Mouse (Mus musculus) urinary bladder, adult 18-20 months (tissue): ENCODE results near the gene Srsf2.
A peak's percentile ranks its signal among the peaks of the same experiment; 100 is the strongest.
"Not testable (repeated sequence)": the region's sequence is repeated elsewhere in the genome, so short reads cannot be mapped to it uniquely, and the experiment has no call there.

Source experiments
- DNase-seq, 2 experiments: peaks; one replicate each; pipeline ENCODE4 v3.0.0; 2022; ENCODE audit warnings: low spot score in 2 of 2, mixed read lengths in 2 of 2

Srsf2 gene

DNA sequence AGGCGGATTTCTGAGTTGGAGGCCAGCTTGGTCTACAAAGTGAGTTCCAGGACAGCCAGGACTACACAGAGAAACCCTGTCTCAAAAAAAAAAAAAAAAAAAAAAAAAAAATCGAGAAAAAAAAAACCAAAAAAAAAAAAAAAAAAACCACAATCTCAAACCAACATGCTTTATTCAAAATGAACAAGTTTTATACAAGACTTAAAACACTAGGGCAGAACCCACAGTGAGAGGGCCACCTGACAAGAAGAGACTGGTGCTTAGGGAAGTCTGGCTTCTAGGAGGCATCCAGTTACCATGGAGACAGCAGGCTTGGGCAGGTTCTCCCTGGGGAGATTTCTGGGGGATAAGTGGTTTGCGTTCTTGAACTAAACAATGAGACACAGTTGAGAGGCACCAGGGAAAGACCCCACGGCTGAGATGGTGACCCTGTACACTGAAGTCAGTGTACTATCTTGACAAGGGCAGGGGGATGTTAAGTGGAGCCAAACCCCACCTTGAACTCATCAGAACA, 20.7 kb downstream of the Srsf2 start:
- no peak for DNase-seq

GRCm38 (mm10) chr11:116827534-116828165, 25.2 kb downstream of the Srsf2 start, which contains the start of gene Mxra7:
Gene Mxra7 (minus strand): TSS chr11:116828046.
- peak; percentile 73 to 74 for DNase-seq

DNA sequence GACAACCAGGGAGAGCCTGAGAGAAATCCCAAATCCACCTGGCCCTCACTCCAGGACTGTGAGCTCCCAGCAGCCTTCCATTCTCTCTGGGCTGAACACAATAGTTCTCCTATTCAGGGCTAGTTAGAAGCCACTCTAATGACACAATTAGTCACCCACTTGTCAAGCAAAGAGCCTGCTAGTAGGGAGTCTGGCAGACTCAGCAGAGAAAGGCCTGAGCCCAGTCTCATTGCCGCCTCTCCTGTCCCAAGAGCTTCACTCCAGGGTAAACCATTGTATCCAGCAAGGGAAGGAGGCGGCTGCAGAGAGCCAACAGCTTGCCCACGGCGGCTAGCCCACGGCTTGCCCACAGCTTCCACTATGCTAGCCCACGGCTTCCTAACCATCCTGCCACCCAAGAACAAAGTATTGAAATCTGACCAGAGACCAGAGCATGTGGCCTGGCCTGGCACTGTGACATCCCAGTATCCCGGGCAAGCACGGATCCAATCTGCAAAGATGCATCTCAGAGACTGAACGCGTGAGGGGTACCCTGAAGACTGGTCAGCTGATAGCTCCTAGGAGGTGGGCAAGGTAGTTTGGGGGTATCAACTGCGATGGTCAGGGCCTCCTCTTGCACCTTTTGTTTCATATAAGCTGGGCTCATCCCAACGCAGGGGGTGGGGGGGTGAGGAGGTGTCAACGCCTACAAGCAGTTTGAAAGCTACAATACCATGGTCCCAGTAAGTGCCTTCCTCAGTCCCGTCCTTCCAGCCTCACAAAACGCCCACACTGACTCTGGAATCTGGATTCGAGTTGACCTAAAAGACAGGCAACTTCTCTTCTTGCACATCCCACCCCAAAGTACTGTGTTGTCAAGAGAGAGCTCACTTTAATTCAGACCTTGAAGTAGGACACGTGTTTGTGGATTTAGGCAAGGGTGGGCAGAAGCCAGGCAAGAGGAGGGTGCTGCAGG, 26.1 kb downstream of the Srsf2 start:
- DNase-seq: no peak

- DNase-seq: no peak
Observed at GRCm38 (mm10) chr11:116825230-116825629, 27.7 kb downstream of the Srsf2 start.

GRCm38 (mm10) chr11:116823885-116824284, 29.0 kb downstream of the Srsf2 start:
- DNase-seq: not testable (repeated sequence)

DNA sequence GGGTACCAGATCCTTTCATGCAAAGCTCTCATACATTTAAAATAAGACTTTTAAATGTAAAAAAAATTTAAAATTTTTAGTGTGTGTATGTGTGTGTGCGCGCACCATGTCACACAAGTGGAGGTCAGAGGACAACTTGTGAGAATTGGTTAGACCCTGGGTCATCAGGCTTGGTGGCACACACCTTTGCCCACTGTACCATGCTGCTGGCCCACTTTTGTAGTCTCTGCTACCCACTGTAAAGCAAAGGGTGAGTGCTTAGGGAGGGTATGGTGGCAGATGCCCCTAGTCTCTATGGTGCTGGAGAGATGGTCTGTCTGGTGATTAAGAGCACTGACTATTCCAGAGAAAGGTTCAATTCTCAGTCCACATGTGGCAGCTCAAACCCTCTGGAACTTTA, 29.6 kb downstream of the Srsf2 start:
- no peak for DNase-seq

DNA sequence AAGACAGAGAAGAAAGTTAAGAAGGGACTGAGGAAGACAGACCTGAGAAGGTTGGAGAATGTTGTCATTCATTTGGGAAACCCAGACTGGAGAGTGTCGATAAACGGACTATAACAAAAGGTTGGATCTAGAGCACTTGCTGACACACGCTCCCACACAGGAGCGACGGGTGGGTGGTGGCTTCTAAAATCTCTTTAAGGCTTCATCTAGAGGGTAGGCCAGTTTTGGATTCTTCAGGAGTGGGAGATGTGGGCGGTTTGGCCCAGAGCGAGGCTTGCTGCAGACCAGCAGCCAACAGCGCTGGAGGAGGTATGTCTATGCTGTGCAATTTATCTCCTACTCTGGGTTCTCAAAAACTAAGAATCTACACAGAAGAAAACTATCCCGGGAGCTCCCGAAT, 30.3 kb downstream of the Srsf2 start:
- DNase-seq: no peak

DNA sequence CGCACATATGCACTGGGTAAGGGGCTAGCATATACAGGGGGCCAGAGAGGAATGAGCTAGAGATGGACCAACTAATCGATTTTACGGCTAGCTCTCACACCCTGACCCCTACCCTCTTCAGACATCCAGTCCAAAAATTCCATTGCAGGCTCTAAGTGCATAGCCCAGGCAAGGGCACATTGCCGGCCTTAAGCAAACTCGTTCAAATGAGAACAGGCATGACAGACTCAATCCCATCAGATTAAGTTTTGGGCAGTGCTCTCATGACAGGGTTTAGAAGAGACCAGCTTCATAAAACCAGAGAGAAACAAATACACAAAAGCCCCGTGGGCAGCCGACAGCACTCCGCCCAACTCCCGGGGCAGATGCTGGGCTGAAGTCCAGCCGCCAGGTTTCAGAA, 30.7 kb downstream of the Srsf2 start:
- no peak for DNase-seq

- no peak for DNase-seq
Observed at GRCm38 (mm10) chr11:116821057-116821940, 31.6 kb downstream of the Srsf2 start.

GRCm38 (mm10) chr11:116819932-116820593, 32.8 kb downstream of the Srsf2 start:
- no peak for DNase-seq

DNA sequence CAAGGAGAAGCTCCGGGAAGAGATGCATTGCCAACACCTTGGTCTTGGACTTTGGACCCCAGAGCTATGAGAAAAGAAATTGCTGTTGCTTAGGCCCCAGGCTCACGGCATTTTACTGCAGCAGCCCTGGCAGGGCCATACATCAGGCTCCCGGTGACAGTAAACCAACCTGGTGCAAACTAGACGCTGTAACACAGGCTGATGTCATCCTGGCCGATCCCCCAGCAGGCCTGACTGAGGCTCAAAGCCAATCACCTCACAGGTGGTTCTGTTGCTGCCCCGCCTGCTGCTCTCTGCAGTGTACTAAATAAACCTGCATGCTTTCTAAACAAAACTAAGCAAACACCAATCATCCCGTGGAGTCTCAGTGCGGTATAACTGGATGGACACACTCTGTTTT, 34.2 kb downstream of the Srsf2 start:
- no peak for DNase-seq

GRCm38 (mm10) chr11:116817567-116817966, 35.3 kb downstream of the Srsf2 start:
- DNase-seq: no peak

DNA sequence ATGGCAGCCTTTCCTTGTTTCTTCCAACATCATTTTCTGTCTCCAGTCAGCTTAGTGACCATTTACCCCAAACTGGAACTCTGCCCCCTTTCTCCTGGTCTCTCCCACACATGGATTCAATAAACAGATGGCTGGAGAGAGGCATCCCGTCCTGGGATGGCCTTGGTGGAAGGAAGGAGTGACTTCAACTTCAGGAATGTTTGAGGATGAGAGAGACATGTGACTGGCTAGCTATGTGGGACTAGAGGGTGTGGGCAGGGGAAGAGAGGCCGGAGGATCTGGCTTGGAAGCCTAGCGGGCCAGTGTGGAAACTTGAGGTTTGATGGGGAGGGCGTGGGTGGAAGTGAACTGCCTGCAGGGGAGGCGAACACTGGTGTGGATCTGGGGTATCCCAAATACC, 36.1 kb downstream of the Srsf2 start:
- DNase-seq: peak in 1 of 2 experiments; percentile 55

DNA sequence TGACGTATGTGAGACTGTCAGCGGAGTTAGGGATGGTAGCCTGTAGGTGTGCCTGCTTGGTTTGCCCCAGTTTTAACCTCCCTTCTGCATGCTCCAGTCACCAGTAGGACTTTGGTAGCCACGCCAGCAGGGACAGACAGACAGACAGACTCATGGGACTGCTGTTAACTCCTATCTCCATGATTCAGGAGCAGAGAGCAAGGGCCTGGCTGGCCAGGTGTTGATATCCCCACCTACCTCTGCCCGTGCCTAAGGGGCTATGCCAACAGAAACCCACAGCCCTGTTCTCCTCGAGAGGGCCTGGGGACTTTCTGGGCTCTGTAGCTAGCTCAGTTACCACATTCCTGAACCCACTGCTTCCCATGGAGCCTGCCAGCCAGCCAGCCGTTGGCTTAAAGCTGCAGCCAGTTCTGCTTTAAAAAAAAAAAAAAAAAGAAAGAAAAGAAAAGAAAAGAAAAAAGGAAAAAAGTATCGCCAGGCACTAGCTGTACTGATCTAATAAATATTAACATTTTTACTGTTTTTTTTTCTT, 37.9 kb downstream of the Srsf2 start:
- DNase-seq: no peak

DNA sequence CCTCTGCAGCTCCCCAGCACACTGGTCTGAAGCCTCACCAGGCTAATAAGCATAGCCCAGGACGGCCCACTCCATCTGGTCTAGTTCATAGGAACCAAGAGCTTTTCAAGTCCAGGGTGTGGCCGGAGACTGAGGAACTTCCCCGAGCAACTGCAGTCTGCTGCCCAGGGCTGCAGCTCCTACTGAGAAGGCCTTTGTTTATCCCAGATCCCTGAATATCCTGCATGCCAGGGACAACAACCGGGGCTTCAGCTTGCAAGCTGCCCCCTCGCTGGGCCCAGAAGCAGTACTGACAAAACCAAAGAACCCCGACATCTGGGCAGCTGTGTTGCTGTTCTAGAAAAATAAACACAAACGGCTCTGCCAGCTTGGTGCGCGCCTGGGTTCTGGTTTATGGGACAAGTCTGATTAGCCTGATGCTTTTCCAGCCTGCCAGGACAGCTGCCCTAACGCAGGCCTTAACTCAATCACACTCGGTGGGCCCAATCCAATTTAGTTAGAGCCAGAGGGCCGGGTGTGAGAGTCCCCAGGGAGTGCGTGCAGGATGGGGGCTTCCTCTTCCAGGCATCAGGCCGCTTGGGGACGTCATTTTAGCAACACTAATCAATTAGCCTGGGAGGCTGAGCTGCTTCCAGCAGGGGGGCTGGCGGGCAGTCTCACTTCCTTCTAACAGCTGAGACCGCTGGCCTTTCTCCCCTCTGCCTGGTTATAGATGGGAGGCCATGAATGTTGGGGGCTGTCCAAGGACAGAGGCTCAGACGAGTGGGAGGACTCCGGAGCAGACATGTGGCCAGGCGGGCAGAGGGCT, 38.6 kb downstream of the Srsf2 start:
- DNase-seq: no peak

GRCm38 (mm10) chr11:116813610-116814009, 39.3 kb downstream of the Srsf2 start:
- no peak for DNase-seq

DNA sequence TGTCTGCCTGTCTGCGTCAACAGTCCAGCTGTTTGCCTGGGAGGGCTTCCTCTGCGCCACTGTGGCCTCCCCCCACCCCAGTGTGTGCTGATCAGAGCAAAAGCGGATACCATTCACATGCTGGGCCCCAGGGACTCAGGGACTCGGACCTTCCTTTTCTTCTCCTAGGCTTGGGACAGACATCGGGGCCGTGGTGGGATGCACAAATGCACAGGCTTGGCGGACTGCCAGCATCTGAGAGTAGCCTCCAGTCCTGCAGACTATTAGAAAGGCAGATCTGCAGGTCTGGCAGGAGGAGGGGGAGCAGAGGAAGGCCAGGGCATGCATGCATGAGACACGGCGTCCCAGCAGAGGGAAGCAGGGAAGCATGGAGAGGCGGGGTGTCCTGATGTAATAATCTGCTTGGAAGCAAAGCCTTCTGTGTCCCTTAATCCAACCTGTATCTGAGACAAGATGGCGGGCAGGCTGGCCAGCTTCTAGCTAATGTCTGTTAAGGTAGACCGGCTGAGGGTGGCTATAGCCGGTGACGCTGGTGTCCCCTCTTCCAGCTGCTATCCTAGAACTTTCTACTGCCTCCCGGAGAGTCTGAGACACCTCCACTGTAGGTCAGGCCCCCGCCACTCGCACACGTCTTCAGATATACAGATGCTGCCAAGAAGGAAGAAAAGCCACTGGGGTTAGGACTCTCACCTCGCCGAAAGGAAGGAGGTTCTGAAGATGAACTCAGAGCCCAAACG, 39.9 kb downstream of the Srsf2 start:
- no peak for DNase-seq

- DNase-seq: peak in 1 of 2 experiments; percentile 37
Observed at GRCm38 (mm10) chr11:116810983-116811901, 41.7 kb downstream of the Srsf2 start.
